Mouse (Mus musculus) frontal cortex, adult (tissue): ENCODE measurements around the gene Kcnk12.

Source experiments
- ATAC-seq: cut with Nextera tagmentation; 2 replicates; pipeline ENCODE4 v1.9.2; 2017; ENCODE audit warnings: mild to moderate bottlenecking, moderate library complexity, mixed read lengths; ENCODE audit not compliant: low TSS enrichment

Gene Kcnk12

GRCm38 (mm10) chr17:87698996-87699765 lies 98.6 kb downstream of the Kcnk12 start:
- no peak for ATAC-seq

GRCm38 (mm10) chr17:87696814-87697213 lies 101.0 kb downstream of the Kcnk12 start:
- no peak for ATAC-seq

GRCm38 (mm10) chr17:87695874-87696465 lies 101.8 kb downstream of the Kcnk12 start:
- ATAC-seq: peak; percentile 66
